Mouse (Mus musculus) heart, embryonic 16.5 days (tissue): ENCODE measurements around the gene Ssxb5. TPM values are rescaled to one million over a fixed set of nuclear protein-coding genes. Genes with fewer than 3 reads are reported as not detected.
"Not testable (repeated sequence)": the region's sequence is repeated elsewhere in the genome, so short reads cannot be mapped to it uniquely, and the experiment has no call there.

Source experiments
- ATAC-seq: fragments of 200-750 bp; cut with Nextera tagmentation; replicated peaks from 2 replicates; pipeline ENCODE4 v1.8.0; 2017; ENCODE audit warnings: moderate number of reproducible peaks; ENCODE audit not compliant: insufficient read depth, low FRiP score; ENCODE audit errors: extremely low read depth
- H3K27ac ChIP-seq: fragments of 300-500 bp; sonication (generic); 2 replicates; pipeline ENCODE4 v1.5.1; 2014; ENCODE audit warnings: mild to moderate bottlenecking, low read length, control low read depth, moderate library complexity
- H3K27me3 ChIP-seq: fragments of 300-500 bp; sonication (generic); 2 replicates; pipeline ENCODE4 v1.6.1; 2014; ENCODE audit warnings: low read length, mixed read lengths; ENCODE audit not compliant: control insufficient read depth, insufficient read depth
- H3K36me3 ChIP-seq: fragments of 300-500 bp; sonication (generic); 2 replicates; pipeline ENCODE4 v1.6.1; 2014; ENCODE audit not compliant: control insufficient read depth, insufficient read depth
- H3K4me1 ChIP-seq: fragments of 300-500 bp; sonication (generic); 2 replicates; pipeline ENCODE4 v1.6.1; 2014; ENCODE audit warnings: low read length, mixed read lengths; ENCODE audit not compliant: control insufficient read depth, insufficient read depth
- H3K4me2 ChIP-seq: fragments of 300-500 bp; sonication (generic); 2 replicates; pipeline ENCODE4 v1.6.1; 2014; ENCODE audit warnings: low read depth, mild to moderate bottlenecking, control low read depth, low read length
- H3K4me3 ChIP-seq: fragments of 300-500 bp; sonication (generic); 2 replicates; pipeline ENCODE4 v1.5.1; 2014; ENCODE audit warnings: mild to moderate bottlenecking, control low read depth, low read length
- H3K9ac ChIP-seq: fragments of 300-500 bp; sonication (generic); 2 replicates; pipeline ENCODE4 v1.6.1; 2014; ENCODE audit warnings: low read length, control low read depth
- H3K9me3 ChIP-seq: fragments of 300-500 bp; sonication (generic); replicated peaks from 2 replicates; pipeline ENCODE4 v1.6.1; 2016; ENCODE audit warnings: low read length; ENCODE audit not compliant: control insufficient read depth
- WGBS: fragments of 180-500 bp; shearing (Covaris S2); extraction: QIAGEN DNeasy Blood & Tissue Kit; methylation state at CpG from one replicate; pipeline ENCODE4 v1.1.7; 2014; 5-methylcytosine and 5-hydroxymethylcytosine counted together
- polyA plus RNA-seq: library from polyadenylated mRNA; unstranded; fragments of >200 nt; fragmentation: Nextera tagmentation; extraction: Ambion mirVana; gene quantifications from 2 replicates; pipeline ENCODE4 v1.2.1, GENCODE M21; 2015

Ssxb5 gene
- polyA plus RNA-seq, result not detected in 2 replicates

- 66% methylated on average over 4 of the region's 4 CpGs for WGBS
- H3K9ac ChIP-seq, H3K27me3 ChIP-seq, ATAC-seq, H3K4me1 ChIP-seq, H3K36me3 ChIP-seq, H3K4me3 ChIP-seq, H3K9me3 ChIP-seq, H3K4me2 ChIP-seq, H3K27ac ChIP-seq: not testable (repeated sequence)
Observed at GRCm38 (mm10) chrX:8803391-8803790, at the start of gene Ssxb5. TSS of gene Ssxb5 (plus strand) at chrX:8803691.

GRCm38 (mm10) chrX:8832043-8832442 is 28.6 kb downstream of the Ssxb5 start:
- no peaks in the 10 kb centered on the region for H3K9me3 ChIP-seq
- no peaks in the 10 kb centered on the region for H3K36me3 ChIP-seq
- no peak overlapping the region for H3K27ac ChIP-seq
- no peak for ATAC-seq
- no peak overlapping the region for H3K4me3 ChIP-seq
- H3K27me3 ChIP-seq, result no peaks in the 10 kb centered on the region
- H3K4me2 ChIP-seq, result no peak overlapping the region
- H3K9ac ChIP-seq, result no peak overlapping the region
- no peaks in the 10 kb centered on the region for H3K4me1 ChIP-seq

- no peak within 1 kb of the TSS for H3K9ac ChIP-seq
- H3K4me3 ChIP-seq, result no peak within 1 kb of the TSS
- 64% methylated on average over 1 of the region's 1 CpGs for WGBS
- no peak for ATAC-seq
- H3K4me1 ChIP-seq, result no peaks in the 10 kb centered on the region
- H3K36me3 ChIP-seq, result no peaks in the 10 kb centered on the region
- H3K9me3 ChIP-seq, result no peaks in the 10 kb centered on the region; the same call in 1 of the 2 replicates
- H3K27me3 ChIP-seq, result no peaks in the 10 kb centered on the region
- H3K4me2 ChIP-seq, result no peak within 1 kb of the TSS
- H3K27ac ChIP-seq, result no peak within 1 kb of the TSS
Observed at GRCm38 (mm10) chrX:8843694-8844093, 40.2 kb downstream of the Ssxb5 start, which contains the start of gene Gm6592. TSS of gene Gm6592 (plus strand) at chrX:8843994.

- H3K27ac ChIP-seq, result no peak overlapping the region
- ATAC-seq, result no peak
- no peaks in the 10 kb centered on the region for H3K27me3 ChIP-seq
- H3K36me3 ChIP-seq, result no peaks in the 10 kb centered on the region
- no peaks in the 10 kb centered on the region for H3K4me1 ChIP-seq
- no peak overlapping the region for H3K9ac ChIP-seq
- WGBS, result 86% methylated on average over 10 of the region's 10 CpGs
- no peak overlapping the region for H3K4me3 ChIP-seq
- no peak overlapping the region for H3K4me2 ChIP-seq
- H3K9me3 ChIP-seq, result no peaks in the 10 kb centered on the region
Observed at GRCm38 (mm10) chrX:8852486-8852885, 49.0 kb downstream of the Ssxb5 start.

Other genes starting within 250 kb of the Ssxb5 start
- gene Ssxb3, start 211.9 kb upstream of the Ssxb5 start, polyA plus RNA-seq, result not detected in 2 replicates
- gene Ssxb8, start 112.8 kb upstream of the Ssxb5 start, polyA plus RNA-seq, result not detected in 2 replicates
- gene Ssx9, start 55.3 kb upstream of the Ssxb5 start, polyA plus RNA-seq, result not detected in 2 replicates
- not detected in 2 replicates for gene Gm6592, start 40.3 kb downstream of the Ssxb5 start, polyA plus RNA-seq
- not detected in 2 replicates for gene Gm5751, start 70.6 kb downstream of the Ssxb5 start, polyA plus RNA-seq
- 1.0 and 1.4 TPM in 2 replicates for gene B630019K06Rik, start 88.7 kb downstream of the Ssxb5 start, polyA plus RNA-seq
- gene Fthl17b, start 159.3 kb downstream of the Ssxb5 start, polyA plus RNA-seq, result not detected in 2 replicates
- gene Fthl17c, start 172.9 kb downstream of the Ssxb5 start, polyA plus RNA-seq, result not detected in 2 replicates
- gene Fthl17d, start 183.1 kb downstream of the Ssxb5 start, polyA plus RNA-seq, result not detected in 2 replicates
- gene Fthl17e, start 229.8 kb downstream of the Ssxb5 start, polyA plus RNA-seq, result not detected in 2 replicates